Mouse (Mus musculus): ENCODE results near the gene Nos1.

Gene Nos1

GRCm38 (mm10) chr5:118002059-118002458, 221.2 kb downstream of the Nos1 start:
- peak; percentile 80 for DNase-seq (ENCODE audit: low spot score)

- DNase-seq (ENCODE audit: low spot score), result peak; percentile 76
Observed at GRCm38 (mm10) chr5:118004619-118005018, 223.8 kb downstream of the Nos1 start.

- DNase-seq (ENCODE audit: low spot score), result no peak
Observed at GRCm38 (mm10) chr5:118005728-118006127, 224.9 kb downstream of the Nos1 start.

GRCm38 (mm10) chr5:118008344-118008743, 227.5 kb downstream of the Nos1 start:
- DNase-seq (ENCODE audit: low spot score), result no peak

Measured in layer of hippocampus, adult 11-12 months (tissue).